Mouse (Mus musculus) heart, adult 2 months (tissue): ENCODE measurements around the gene Apobec2. TPM values are rescaled to one million over a fixed set of nuclear protein-coding genes. Genes with fewer than 3 reads are reported as not detected.
"Not testable (repeated sequence)": the region's sequence is repeated elsewhere in the genome, so short reads cannot be mapped to it uniquely, and the experiment has no call there.

Source experiments
- DNase-seq, 2 experiments: peaks; one replicate each; pipeline ENCODE4 v3.0.0; 2021
- H3K27ac ChIP-seq: fragments of 200-600 bp; 2 replicates; pipeline ENCODE4 v1.8.1; 2022
- H3K27me3 ChIP-seq: fragments of 200-500 bp; 2 replicates; pipeline ENCODE4 v1.6.1; 2012; ENCODE audit warnings: mild to moderate bottlenecking, low read length, inconsistent platforms, mixed read lengths; ENCODE audit not compliant: control insufficient read depth, insufficient read depth
- H3K36me3 ChIP-seq: fragments of 200-500 bp; 2 replicates; pipeline ENCODE4 v1.6.1; 2012; ENCODE audit warnings: low read length, inconsistent platforms; ENCODE audit not compliant: control insufficient read depth, insufficient read depth
- H3K4me1 ChIP-seq: fragments of 200-500 bp; 2 replicates; pipeline ENCODE4 v1.6.1; 2011; ENCODE audit warnings: low read length; ENCODE audit not compliant: control insufficient read depth, insufficient read depth
- H3K4me3 ChIP-seq: fragments of 200-600 bp; 2 replicates; pipeline ENCODE4 v1.8.1; 2022
- H3K79me2 ChIP-seq: fragments of 200-500 bp; replicated peaks from 2 replicates; pipeline ENCODE4 v1.6.1; 2012; ENCODE audit warnings: mild to moderate bottlenecking, inconsistent platforms, low read length, moderate library complexity, mixed read lengths; ENCODE audit not compliant: control insufficient read depth, insufficient read depth
- H3K9ac ChIP-seq: fragments of 200-500 bp; 2 replicates; pipeline ENCODE4 v1.6.1; 2012; ENCODE audit warnings: low read depth, mild to moderate bottlenecking, control low read depth, inconsistent platforms, low read length, mixed read lengths
- CTCF ChIP-seq: fragments of 200-600 bp; IDR thresholded peaks from 2 replicates; pipeline ENCODE4 v1.8.1; 2022; ENCODE audit warnings: antibody characterized with exemption, mild to moderate bottlenecking, moderate library complexity
- EP300 ChIP-seq: fragments of 200-500 bp; IDR thresholded peaks from 2 replicates; pipeline ENCODE4 v1.6.1; 2011; ENCODE audit warnings: low read depth, low read length, control low read depth; ENCODE audit not compliant: insufficient read depth
- POLR2A ChIP-seq: fragments of 200-500 bp; IDR thresholded peaks from 2 replicates; pipeline ENCODE4 v1.6.1; 2011; ENCODE audit warnings: mild to moderate bottlenecking, low read depth, low read length, control low read depth; ENCODE audit not compliant: insufficient read depth
- WGBS: fragments of 180-500 bp; shearing (Covaris S2); methylation state at CpG from one replicate; pipeline ENCODE4 v1.1.7; 2018; 5-methylcytosine and 5-hydroxymethylcytosine counted together
- intact Hi-C: fragments of 180-260 bp; cut with DNase I; formaldehyde crosslinking; loops from one replicate; pipeline ENCODE4 v1.15.1; 2025
- long read RNA-seq: library from polyadenylated mRNA; stranded (forward); transcript quantifications from one replicate; pipeline ENCODE4 v2.0.0, GENCODE M21; 2021
- polyA plus RNA-seq: library from polyadenylated mRNA; depleted of rRNA; stranded (reverse); fragments of >200 nt; gene quantifications from 2 replicates; pipeline ENCODE4 v1.2.3, GENCODE M21; 2012; rRNA removed
- total RNA-seq, 2 experiments: library from RNA; stranded (reverse); gene quantifications; 2 replicates each; pipeline ENCODE4 v1.2.3; 2021

The Apobec2 gene
- total RNA-seq (100 to 1,000 TPM; 222 to 256 TPM), polyA plus RNA-seq (150 and 194 TPM in 2 replicates)
- long read RNA-seq, transcript Apobec2-201 (3 exons, 1,420 nt), result major isoform, 120 of 655 reads
- long read RNA-seq, partial matches to known transcripts, result 8 of 655 reads
- long read RNA-seq, other reads (novel, unspliced or antisense), result 523 of 655 reads

DNA sequence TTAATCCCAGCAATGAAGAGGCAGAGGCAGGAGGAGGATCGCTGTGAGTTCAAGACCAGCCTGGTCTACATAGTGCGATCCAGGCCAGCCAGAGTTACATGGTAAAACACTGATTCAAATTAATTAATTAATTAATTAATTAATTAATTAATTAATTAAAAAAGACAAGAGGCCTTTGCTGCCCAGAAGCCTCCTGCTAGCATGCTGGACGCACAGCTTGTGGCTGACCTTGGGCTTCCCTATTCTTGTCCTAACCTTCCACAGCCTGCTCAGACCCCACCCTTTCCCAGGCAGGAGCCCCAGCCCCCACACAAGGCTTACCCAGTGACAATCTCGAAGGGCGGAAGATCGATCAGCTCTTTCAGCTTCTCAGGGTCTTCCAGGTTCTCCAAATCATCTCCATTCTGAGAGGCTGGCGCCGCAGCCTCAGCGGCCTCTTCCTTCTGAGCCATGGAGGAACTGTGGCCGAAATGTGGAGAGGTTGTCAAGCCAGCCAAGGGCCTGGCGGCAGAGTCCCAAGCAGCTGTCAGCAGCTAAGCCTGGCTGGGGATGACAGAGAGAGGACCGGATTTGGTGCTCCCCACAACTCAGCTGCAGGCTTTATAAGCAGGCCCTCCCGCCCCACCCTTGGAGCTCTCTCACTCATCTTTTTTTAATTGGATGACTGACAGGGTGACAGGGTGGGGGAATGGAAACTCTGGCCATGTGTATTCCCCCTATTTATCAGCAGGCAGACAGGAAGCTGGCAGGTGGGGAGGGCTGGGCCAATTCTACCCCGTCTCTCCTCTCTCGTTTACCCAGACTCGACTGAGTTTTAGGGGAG is at the start of gene Apobec2:
Gene Apobec2 (minus strand): TSS at position 773 of the 823 bp plus-strand sequence.
- DNase-seq, result peak; percentile 76 to 79
- peak within 1 kb of the TSS; percentile 85 for H3K27ac ChIP-seq
- 43% methylated on average over 16 of the region's 16 CpGs for WGBS
- H3K4me1 ChIP-seq, result peaks cover 13% of the 10 kb centered on the region
- intact Hi-C loops, result no loop called here
- peak within 1 kb of the TSS; percentile 78 for H3K9ac ChIP-seq
- H3K4me3 ChIP-seq, result peak within 1 kb of the TSS; percentile 28
- H3K36me3 ChIP-seq, result peaks cover 6% of the 10 kb centered on the region
- H3K27me3 ChIP-seq, result no peaks in the 10 kb centered on the region
- peak; percentile 62; the same call in 1 of the 2 replicates for TF ChIP-seq EP300
- TF ChIP-seq POLR2A, result peak; percentile 73
- no peak for TF ChIP-seq CTCF
- no peaks in the 10 kb centered on the region for H3K79me2 ChIP-seq

- H3K4me3 ChIP-seq, result no peak overlapping the region
- H3K27ac ChIP-seq, result no peak overlapping the region
- no peak for DNase-seq
- no peak for TF ChIP-seq CTCF
- TF ChIP-seq POLR2A, result no peak
- no peak for TF ChIP-seq EP300
- no peaks in the 10 kb centered on the region for H3K79me2 ChIP-seq
- H3K27me3 ChIP-seq, result no peaks in the 10 kb centered on the region
- WGBS, result 83% methylated on average over 10 of the region's 10 CpGs
- intact Hi-C loops, result no loop called here
- no peaks in the 10 kb centered on the region for H3K36me3 ChIP-seq
- H3K9ac ChIP-seq, result no peak overlapping the region
- no peaks in the 10 kb centered on the region for H3K4me1 ChIP-seq
Observed at GRCm38 (mm10) chr17:48479952-48480351, 47.2 kb upstream of the Apobec2 start.

GRCm38 (mm10) chr17:48475444-48475843 is 42.7 kb upstream of the Apobec2 start:
- no peak overlapping the region for H3K27ac ChIP-seq
- H3K4me1 ChIP-seq, result no peaks in the 10 kb centered on the region
- no peak overlapping the region for H3K9ac ChIP-seq
- no peaks in the 10 kb centered on the region for H3K27me3 ChIP-seq
- no peak overlapping the region for H3K4me3 ChIP-seq
- DNase-seq, result no peak
- H3K36me3 ChIP-seq, result no peaks in the 10 kb centered on the region
- intact Hi-C loops, result loop anchor here (2.0 kb wide), 1 partner anchor 25 kb away; no protein-coding TSS in a partner anchor
- WGBS, result 78% methylated on average over 8 of the region's 8 CpGs
- H3K79me2 ChIP-seq, result no peaks in the 10 kb centered on the region
- TF ChIP-seq EP300, result no peak
- no peak for TF ChIP-seq POLR2A
- no peak for TF ChIP-seq CTCF

DNA sequence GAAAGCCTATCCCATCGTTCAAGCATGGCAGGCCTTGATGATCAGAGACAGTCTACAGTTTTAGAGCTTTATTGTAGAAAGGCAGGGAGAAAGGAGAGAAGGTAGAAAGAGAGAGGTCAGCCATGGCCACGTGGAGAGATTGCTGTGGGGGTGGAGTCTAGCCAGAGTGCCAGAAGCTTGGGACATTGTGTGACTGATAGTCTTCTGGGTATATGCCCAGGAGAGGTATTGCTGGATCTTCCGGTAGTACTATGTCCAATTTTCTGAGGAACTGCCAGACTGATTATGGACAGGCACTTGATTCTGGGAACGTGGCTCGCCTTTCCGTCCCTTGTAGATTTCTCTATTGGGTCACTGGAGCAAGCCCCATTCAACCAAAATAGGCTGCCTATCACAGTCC is 41.6 kb upstream of the Apobec2 start:
- not testable (repeated sequence) for H3K79me2 ChIP-seq, H3K36me3 ChIP-seq, H3K27me3 ChIP-seq, H3K27ac ChIP-seq, H3K4me3 ChIP-seq, H3K4me1 ChIP-seq, H3K9ac ChIP-seq
- intact Hi-C loops, result loop anchor here (2.0 kb wide), 1 partner anchor 27 kb away; no protein-coding TSS in a partner anchor
- DNase-seq, result peak in 1 of 2 experiments; percentile 45
- 49% methylated on average over 6 of the region's 6 CpGs for WGBS

- Histone ChIP-seq H3K27me3 (peaks cover 2% of the 10 kb centered on the region; the same call in 1 of the 2 replicates), H3K4me1 (no peaks in the 10 kb centered on the region), H3K36me3 (no peaks in the 10 kb centered on the region), H3K79me2 (no peaks in the 10 kb centered on the region), H3K27ac (no peak overlapping the region), H3K9ac (no peak overlapping the region), H3K4me3 (peak overlapping the region; percentile 3; the same call in 1 of the 2 replicates)
- 0 out of 2 replicates have a peak, but pooled peaks have one; percentile 69 for TF ChIP-seq EP300
- peak; percentile 96 for TF ChIP-seq CTCF
- TF ChIP-seq POLR2A, result no peak
- WGBS, result 7% methylated on average over 22 of the region's 22 CpGs
- intact Hi-C loops, result loop anchor here (1.0 to 10.0 kb wide), 4 partner anchors 51 to 933 kb away; no protein-coding TSS in a partner anchor
- DNase-seq, result peak; percentile 74 to 89
Observed at GRCm38 (mm10) chr17:48467395-48468231, 34.9 kb upstream of the Apobec2 start.
